In the genomic region with DNA sequence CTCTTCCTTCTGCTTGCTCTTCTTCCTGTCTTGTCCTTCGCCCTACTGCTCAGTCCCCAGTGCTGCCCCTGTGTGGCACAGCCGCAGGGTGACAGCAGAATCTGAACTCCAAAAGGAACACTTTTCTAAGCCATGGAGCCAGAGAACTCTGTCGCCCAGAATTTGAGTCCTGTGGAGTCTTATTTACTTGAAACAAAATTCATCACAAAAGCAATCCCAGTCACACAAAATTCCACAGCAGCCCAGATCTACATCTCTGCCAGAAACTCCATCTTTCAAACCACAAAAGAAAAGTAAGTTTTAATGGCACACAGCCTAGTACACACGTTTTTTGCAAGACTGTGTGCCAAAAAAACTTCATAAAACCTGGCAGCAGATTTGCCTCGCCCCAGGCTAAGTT, we compare ENCODE assay signal across 8 mouse cellular contexts. TPM values are rescaled to one million over a fixed set of nuclear protein-coding genes. Genes with fewer than 3 reads are reported as not detected.
DNase-seq lines count a peak whose midpoint lies in the region; ATAC-seq lines count a peak whose summit lies in the region.

No protein-coding gene starts in this region.

- H3K9me3 ChIP-seq in heart, embryonic 16.5 days (replicated peaks; ENCODE audit: control insufficient read depth, low read length): no peaks in the 10 kb centered on the region
- no peaks in the 10 kb centered on the region for H3K9me3 ChIP-seq in liver, embryonic 16.5 days (replicated peaks; ENCODE audit: control insufficient read depth, low read length)

- ATAC-seq in heart, embryonic 16.5 days (replicated peaks; ENCODE audit: extremely low read depth, insufficient read depth, low FRiP score): peak; percentile 79
- ATAC-seq in liver, embryonic 16.5 days (ENCODE audit: low read depth): no peak

- peak overlapping the region; percentile 32 for H3K27ac ChIP-seq in brown adipose tissue, adult 24 weeks (replicated peaks; ENCODE audit: low read depth, low read length)
- H3K27ac ChIP-seq in heart, embryonic 16.5 days (ENCODE audit: low read length): peak overlapping the region; percentile 76
- peak overlapping the region; percentile 40; the same call in 1 of the 2 replicates for H3K27ac ChIP-seq in liver, embryonic 16.5 days (ENCODE audit: low read length)

- peak; percentile 93 for DNase-seq in heart, adult 11 months
- no peak for DNase-seq in heart, postnatal 36 days
- peak; percentile 54 for DNase-seq in CD4-positive, CD25-positive, alpha-beta regulatory T cell, adult 2 months (ENCODE audit: low read depth, low spot score)
- peak; percentile 45 for DNase-seq in ovary, postnatal 36 days (ENCODE audit: low spot score)
- no peak for DNase-seq in frontal cortex, postnatal 36 days (ENCODE audit: low spot score in 2 of 2)

- H3K4me1 ChIP-seq in brown adipose tissue, adult 24 weeks (ENCODE audit: control insufficient read depth, insufficient read depth, insufficient read length, low read length): peaks cover 20% of the 10 kb centered on the region
- peaks cover 28% of the 10 kb centered on the region for H3K4me1 ChIP-seq in heart, embryonic 16.5 days (ENCODE audit: control insufficient read depth, insufficient read depth, low read length)
- peaks cover 26% of the 10 kb centered on the region for H3K4me1 ChIP-seq in liver, embryonic 16.5 days (ENCODE audit: control insufficient read depth, low read depth, low read length)

- WGBS in heart, embryonic 16.5 days: 34% methylated on average over 5 of the region's 5 CpGs
- 28% methylated on average over 5 of the region's 5 CpGs for WGBS in liver, embryonic 16.5 days (ENCODE audit: insufficient replicate concordance)

- no peak overlapping the region for H3K9ac ChIP-seq in heart, embryonic 16.5 days (ENCODE audit: low read length)
- no peak overlapping the region for H3K9ac ChIP-seq in liver, embryonic 16.5 days (ENCODE audit: low read depth, low read length)

- peak overlapping the region; percentile 49 for H3K4me2 ChIP-seq in heart, embryonic 16.5 days (ENCODE audit: low read depth, low read length)
- no peak overlapping the region for H3K4me2 ChIP-seq in liver, embryonic 16.5 days (ENCODE audit: low read depth, low read length)

- peak overlapping the region; percentile 40 for H3K4me3 ChIP-seq in brown adipose tissue, adult 24 weeks (ENCODE audit: insufficient read depth, low read depth, low read length)
- peak overlapping the region; percentile 24 for H3K4me3 ChIP-seq in heart, embryonic 16.5 days (ENCODE audit: low read length)
- H3K4me3 ChIP-seq in liver, embryonic 16.5 days (ENCODE audit: low read depth, low read length): no peak overlapping the region

- intact Hi-C loops in heart, postnatal 36 days (cut with DNase I): no loop called here

- H3K36me3 ChIP-seq in heart, embryonic 16.5 days (ENCODE audit: control insufficient read depth, insufficient read depth): peaks cover 2% of the 10 kb centered on the region; the same call in 1 of the 2 replicates
- no peaks in the 10 kb centered on the region for H3K36me3 ChIP-seq in liver, embryonic 16.5 days (ENCODE audit: control insufficient read depth, insufficient read depth)

- no peaks in the 10 kb centered on the region for H3K27me3 ChIP-seq in heart, embryonic 16.5 days (ENCODE audit: control insufficient read depth, insufficient read depth, low read length)
- no peaks in the 10 kb centered on the region for H3K27me3 ChIP-seq in liver, embryonic 16.5 days (ENCODE audit: control insufficient read depth, insufficient read depth, low read depth, low read length)

RNA-seq across cellular contexts. Expression of a gene that starts 6.5 kb away (rescaled TPM):
- 10 to 100 TPM; 22.8 to 27.0 TPM for total RNA-seq in heart, postnatal 36 days (2021)
- polyA plus RNA-seq in brown adipose tissue, adult 24 weeks (2012; ENCODE audit: insufficient read depth, insufficient read length, missing spikeins): 9.7 and 11.4 TPM in 2 replicates
- 13.5 and 14.3 TPM in 2 replicates for polyA plus RNA-seq in heart, embryonic 16.5 days (2015; fragmentation: Nextera tagmentation; extraction: Ambion mirVana)
- 1.0 and 1.3 TPM in 2 replicates for polyA plus RNA-seq in liver, embryonic 16.5 days (2015; fragmentation: Nextera tagmentation; extraction: Ambion mirVana)

Comparison
In these comparisons a context has a peak if more than half of its experiments do, and no peak if none do; other contexts are left out.
1. DNase-seq: peak in heart, adult 11 months (single experiment), CD4-positive, CD25-positive, alpha-beta regulatory T cell, adult 2 months (single experiment) and ovary, postnatal 36 days (single experiment); none in heart, postnatal 36 days (0 of 2) and frontal cortex, postnatal 36 days (0 of 2).
2. Peak in every context shown above with its lines, with median percentiles within 50 percentile points of each other: H3K27ac ChIP-seq.